Mouse (Mus musculus) megakaryocyte, embryonic 14.5 days (primary cell): ENCODE measurements around the gene Tbc1d16.

Source experiments
- FLI1 ChIP-seq: IDR thresholded peaks from 2 replicates; pipeline ENCODE4 v1.6.1; 2012; ENCODE audit warnings: low read length, inconsistent platforms, mixed read lengths
- GATA1 ChIP-seq: IDR thresholded peaks from 3 replicates; pipeline ENCODE4 v1.6.1; 2012; ENCODE audit warnings: mixed read lengths, low read length, inconsistent platforms, borderline replicate concordance

- TF ChIP-seq GATA1 (no peak), FLI1 (no peak)
Measured at GRCm38 (mm10) chr11:119147153-119147552, 81.1 kb downstream of the Tbc1d16 start.
